16 mouse cellular contexts compared by ENCODE assay signal in the genomic region with DNA sequence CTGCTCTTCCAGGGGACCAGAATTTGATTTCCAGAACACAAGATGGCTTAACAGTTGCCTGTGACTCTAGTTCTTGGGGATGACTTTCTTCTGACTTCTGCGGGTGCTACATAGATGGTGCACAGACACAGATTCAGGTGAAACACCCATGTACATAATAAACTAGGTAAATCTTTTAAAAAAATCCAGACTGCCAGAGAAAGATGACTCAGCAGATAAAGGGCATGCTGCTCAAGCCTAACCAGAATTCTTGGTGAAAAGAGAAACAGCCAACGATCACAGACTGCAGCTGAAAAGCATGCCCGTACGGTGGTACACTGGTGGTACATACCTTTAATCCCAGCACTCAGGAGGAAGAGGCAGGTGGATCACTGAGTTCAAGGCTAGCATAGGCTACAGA.
"Had no signal": no experiment of that assay in that cellular context is flagged by ENCODE, and none has a peak within 500 bp of the region (broad histone marks: within the 10 kb centered on the region; RNA-seq: fewer than 3 reads in every experiment).

No protein-coding gene starts in this region.

- H3K9me3 ChIP-seq: neural tube, embryonic 13.5 days; neural tube, embryonic 15.5 days; stomach, embryonic 15.5 days had no signal

- H3K36me3 ChIP-seq: neural tube, embryonic 15.5 days; stomach, embryonic 15.5 days had no signal

- H3K27ac ChIP-seq: neural tube, embryonic 13.5 days; neural tube, embryonic 15.5 days; stomach, embryonic 15.5 days; stomach, postnatal 0 days had no signal

- DNase-seq: retina, postnatal 1 day; right cerebral cortex, adult 18-20 months; right cerebral cortex, postnatal 14 days; right cerebral cortex, postnatal 25 days; right cerebral cortex, postnatal 4 days; spleen, adult 18-20 months; thymus, adult 18-20 months; thymus, adult 2 months; thymus, postnatal 14 days; thymus, postnatal 25 days; thymus, postnatal 36 days; thymus, postnatal 4 days had no signal

- H3K9ac ChIP-seq: neural tube, embryonic 13.5 days; neural tube, embryonic 15.5 days; stomach, embryonic 15.5 days had no signal

- H3K27me3 ChIP-seq: neural tube, embryonic 13.5 days; neural tube, embryonic 15.5 days; stomach, embryonic 15.5 days had no signal

- H3K4me1 ChIP-seq: neural tube, embryonic 13.5 days; stomach, embryonic 15.5 days had no signal

- H3K4me3 ChIP-seq: neural tube, embryonic 13.5 days; neural tube, embryonic 15.5 days; stomach, embryonic 15.5 days had no signal

- H3K4me2 ChIP-seq: neural tube, embryonic 13.5 days; neural tube, embryonic 15.5 days; stomach, embryonic 15.5 days had no signal
